Mouse (Mus musculus): Measurements from ENCODE around the gene Gm10309. TPM values are rescaled to one million over a fixed set of nuclear protein-coding genes. Genes with fewer than 3 reads are reported as not detected.

Gene Gm10309
- polyA plus RNA-seq (2012; rRNA removed), result 0.05 TPM in 1 of 2 replicates, not detected in the other

- peak within 1 kb of the TSS; percentile 17; the same call in 1 of the 2 replicates for H3K27ac ChIP-seq (ENCODE audit: insufficient read depth, low read depth, low read length)
Observed at GRCm38 (mm10) chr17:86505183-86505631, at the start of gene Gm10309. Gene Gm10309 (minus strand): TSS chr17:86505232.

GRCm38 (mm10) chr17:86551995-86552394 lies 47.0 kb upstream of the Gm10309 start:
- H3K4me1 ChIP-seq (ENCODE audit: control insufficient read depth, insufficient read depth, insufficient read length, low read length), result peaks cover 2% of the 10 kb centered on the region; the same call in 1 of the 2 replicates
- TF ChIP-seq CTCF (IDR thresholded peaks at IDR 0.05; ENCODE audit: extremely low read depth, insufficient read length, insufficient replicate concordance, low read depth, low read length) (no peak), POLR2A (IDR thresholded peaks at IDR 0.05; ENCODE audit: low read depth, low read length) (no peak)
- H3K27ac ChIP-seq (ENCODE audit: insufficient read depth, low read depth, low read length), result no peak overlapping the region
- H3K4me3 ChIP-seq (ENCODE audit: low read depth, low read length), result no peak overlapping the region
- no peaks in the 10 kb centered on the region for H3K27me3 ChIP-seq (ENCODE audit: control insufficient read depth, insufficient read depth, low read length)
- H3K36me3 ChIP-seq (ENCODE audit: control insufficient read depth, insufficient read depth, low read length), result no peaks in the 10 kb centered on the region
- 40% methylated on average over 6 of the region's 6 CpGs for WGBS

More at GRCm38 (mm10) chr17:86505183-86505631, at the start of gene Gm10309:
- Histone ChIP-seq H3K36me3 (ENCODE audit: control insufficient read depth, insufficient read depth, low read length) (no peaks in the 10 kb centered on the region), H3K4me1 (ENCODE audit: control insufficient read depth, insufficient read depth, insufficient read length, low read length) (no peaks in the 10 kb centered on the region; the same call in 1 of the 2 replicates), H3K27me3 (ENCODE audit: control insufficient read depth, insufficient read depth, low read length) (no peaks in the 10 kb centered on the region), H3K4me3 (ENCODE audit: low read depth, low read length) (no peak within 1 kb of the TSS)
- TF ChIP-seq CTCF (IDR thresholded peaks at IDR 0.05; ENCODE audit: extremely low read depth, insufficient read length, insufficient replicate concordance, low read depth, low read length) (no peak), POLR2A (IDR thresholded peaks at IDR 0.05; ENCODE audit: low read depth, low read length) (no peak)
- 81% methylated on average over 8 of the region's 8 CpGs for WGBS

GRCm38 (mm10) chr17:86551561-86551960 lies 46.5 kb upstream of the Gm10309 start:
- no peak overlapping the region for H3K4me3 ChIP-seq (ENCODE audit: low read depth, low read length)
- 80% methylated on average over 10 of the region's 10 CpGs for WGBS
- H3K4me1 ChIP-seq (ENCODE audit: control insufficient read depth, insufficient read depth, insufficient read length, low read length), result peaks cover 2% of the 10 kb centered on the region; the same call in 1 of the 2 replicates
- TF ChIP-seq CTCF (IDR thresholded peaks at IDR 0.05; ENCODE audit: extremely low read depth, insufficient read length, insufficient replicate concordance, low read depth, low read length) (no peak), POLR2A (IDR thresholded peaks at IDR 0.05; ENCODE audit: low read depth, low read length) (no peak)
- H3K27me3 ChIP-seq (ENCODE audit: control insufficient read depth, insufficient read depth, low read length), result no peaks in the 10 kb centered on the region
- no peak overlapping the region for H3K27ac ChIP-seq (ENCODE audit: insufficient read depth, low read depth, low read length)
- H3K36me3 ChIP-seq (ENCODE audit: control insufficient read depth, insufficient read depth, low read length), result no peaks in the 10 kb centered on the region

- H3K4me1 ChIP-seq (ENCODE audit: control insufficient read depth, insufficient read depth, insufficient read length, low read length), result peaks cover 2% of the 10 kb centered on the region; the same call in 1 of the 2 replicates
- no peak overlapping the region for H3K4me3 ChIP-seq (ENCODE audit: low read depth, low read length)
- TF ChIP-seq POLR2A (IDR thresholded peaks at IDR 0.05; ENCODE audit: low read depth, low read length) (no peak), CTCF (IDR thresholded peaks at IDR 0.05; ENCODE audit: extremely low read depth, insufficient read length, insufficient replicate concordance, low read depth, low read length) (no peak)
- WGBS, result 88% methylated on average over 10 of the region's 10 CpGs
- no peaks in the 10 kb centered on the region for H3K36me3 ChIP-seq (ENCODE audit: control insufficient read depth, insufficient read depth, low read length)
- H3K27me3 ChIP-seq (ENCODE audit: control insufficient read depth, insufficient read depth, low read length), result no peaks in the 10 kb centered on the region
- no peak overlapping the region for H3K27ac ChIP-seq (ENCODE audit: insufficient read depth, low read depth, low read length)
Observed at GRCm38 (mm10) chr17:86549128-86549527, 44.1 kb upstream of the Gm10309 start.

- Histone ChIP-seq H3K36me3 (ENCODE audit: control insufficient read depth, insufficient read depth, low read length) (no peaks in the 10 kb centered on the region), H3K27ac (ENCODE audit: insufficient read depth, low read depth, low read length) (no peak overlapping the region), H3K27me3 (ENCODE audit: control insufficient read depth, insufficient read depth, low read length) (no peaks in the 10 kb centered on the region), H3K4me1 (ENCODE audit: control insufficient read depth, insufficient read depth, insufficient read length, low read length) (no peaks in the 10 kb centered on the region), H3K4me3 (ENCODE audit: low read depth, low read length) (no peak overlapping the region)
- TF ChIP-seq POLR2A (IDR thresholded peaks at IDR 0.05; ENCODE audit: low read depth, low read length) (no peak), CTCF (IDR thresholded peaks at IDR 0.05; ENCODE audit: extremely low read depth, insufficient read length, insufficient replicate concordance, low read depth, low read length) (no peak)
- 82% methylated on average over 7 of the region's 7 CpGs for WGBS
Observed at GRCm38 (mm10) chr17:86546529-86546928, 41.5 kb upstream of the Gm10309 start.

- Histone ChIP-seq H3K36me3 (ENCODE audit: control insufficient read depth, insufficient read depth, low read length) (no peaks in the 10 kb centered on the region), H3K4me1 (ENCODE audit: control insufficient read depth, insufficient read depth, insufficient read length, low read length) (no peaks in the 10 kb centered on the region), H3K27me3 (ENCODE audit: control insufficient read depth, insufficient read depth, low read length) (no peaks in the 10 kb centered on the region), H3K4me3 (ENCODE audit: low read depth, low read length) (no peak overlapping the region), H3K27ac (ENCODE audit: insufficient read depth, low read depth, low read length) (no peak overlapping the region)
- WGBS, result 85% methylated on average over 18 of the region's 18 CpGs
- no peak for TF ChIP-seq POLR2A (IDR thresholded peaks at IDR 0.05; ENCODE audit: low read depth, low read length)
- TF ChIP-seq CTCF (IDR thresholded peaks at IDR 0.05; ENCODE audit: extremely low read depth, insufficient read length, insufficient replicate concordance, low read depth, low read length), result no peak
Observed at GRCm38 (mm10) chr17:86539881-86540430, 34.9 kb upstream of the Gm10309 start.

GRCm38 (mm10) chr17:86535827-86536656 lies 31.0 kb upstream of the Gm10309 start:
- TF ChIP-seq CTCF (IDR thresholded peaks at IDR 0.05; ENCODE audit: extremely low read depth, insufficient read length, insufficient replicate concordance, low read depth, low read length) (no peak), POLR2A (IDR thresholded peaks at IDR 0.05; ENCODE audit: low read depth, low read length) (no peak)
- no peaks in the 10 kb centered on the region for H3K36me3 ChIP-seq (ENCODE audit: control insufficient read depth, insufficient read depth, low read length)
- H3K4me3 ChIP-seq (ENCODE audit: low read depth, low read length), result peak overlapping the region; percentile 36; the same call in 1 of the 2 replicates
- H3K27ac ChIP-seq (ENCODE audit: insufficient read depth, low read depth, low read length), result peak overlapping the region; percentile 61
- H3K4me1 ChIP-seq (ENCODE audit: control insufficient read depth, insufficient read depth, insufficient read length, low read length), result peaks cover 2% of the 10 kb centered on the region; the same call in 1 of the 2 replicates
- WGBS, result 10% methylated on average over 22 of the region's 22 CpGs
- no peaks in the 10 kb centered on the region for H3K27me3 ChIP-seq (ENCODE audit: control insufficient read depth, insufficient read depth, low read length)

Data from small intestine, adult 2 months (tissue).